9 mouse cellular contexts compared by ENCODE assay signal in genomic region chr13:34153254-34154011, GRCm38 (mm10). TPM values are rescaled to one million over a fixed set of nuclear protein-coding genes. Genes with fewer than 3 reads are reported as not detected.
DNase-seq lines count a peak whose midpoint lies in the region; ATAC-seq and TF ChIP-seq lines count a peak whose summit lies in the region.
"Had no signal": no experiment of that assay in that cellular context is flagged by ENCODE, and none has a peak within 500 bp of the region (broad histone marks: within the 10 kb centered on the region; RNA-seq: fewer than 3 reads in every experiment).

No protein-coding gene starts in this region.

- no peak overlapping the region for H3K9ac ChIP-seq in forebrain, embryonic 11.5 days (ENCODE audit: low read length)
- no peak overlapping the region for H3K9ac ChIP-seq in intestine, embryonic 16.5 days (ENCODE audit: low read depth, low read length)

- no peak for DNase-seq in cerebellum, postnatal 4 days (ENCODE audit: low spot score in 2 of 2)
- DNase-seq in ES-CJ7 (ENCODE audit: low read depth, low spot score) = peak; percentile 47
- no peak for DNase-seq in forebrain, embryonic 11.5 days (ENCODE audit: low spot score)
- DNase-seq in embryo, embryonic 11 days = no peak
- no peak for DNase-seq in urinary bladder, postnatal 14 days (ENCODE audit: low spot score)
- DNase-seq in thymus, adult 2 months = no peak

- peaks cover 22% of the 10 kb centered on the region for H3K4me1 ChIP-seq in forebrain, embryonic 11.5 days (replicated peaks; ENCODE audit: control insufficient read depth, insufficient read depth, low read length)
- peaks cover 13% of the 10 kb centered on the region for H3K4me1 ChIP-seq in intestine, embryonic 16.5 days (ENCODE audit: control insufficient read depth, insufficient read depth, low read length)
- peaks cover 14% of the 10 kb centered on the region for H3K4me1 ChIP-seq in thymus, adult 2 months (replicated peaks; ENCODE audit: control insufficient read depth, insufficient read depth, low read length)

- H3K27ac ChIP-seq in forebrain, embryonic 11.5 days (ENCODE audit: low read depth, low read length) = peak overlapping the region; percentile 41; the same call in 1 of the 2 replicates
- H3K27ac ChIP-seq in intestine, embryonic 16.5 days (ENCODE audit: low read length) = peak overlapping the region; percentile 9
- no peak overlapping the region for H3K27ac ChIP-seq in thymus, adult 2 months (ENCODE audit: control insufficient read depth, insufficient read depth, low read length)
- H3K27ac ChIP-seq: macrophage had no signal

- 87% methylated on average over 4 of the region's 5 CpGs for WGBS in forebrain, embryonic 11.5 days
- 71% methylated on average over 4 of the region's 5 CpGs for WGBS in intestine, embryonic 16.5 days
- WGBS in thymus, adult 2 months = 88% methylated on average over 4 of the region's 5 CpGs

- H3K4me3 ChIP-seq in forebrain, embryonic 11.5 days (ENCODE audit: low read depth, low read length) = no peak overlapping the region
- H3K4me3 ChIP-seq in intestine, embryonic 16.5 days (ENCODE audit: low read length) = no peak overlapping the region
- H3K4me3 ChIP-seq in thymus, adult 2 months (ENCODE audit: control insufficient read depth, insufficient read depth, low read length) = no peak overlapping the region

- no peak for TF ChIP-seq CTCF in thymus, adult 2 months (IDR thresholded peaks at IDR 0.05; ENCODE audit: borderline replicate concordance, control insufficient read depth, extremely low read depth, insufficient read depth, low read length, poor library complexity)

- H3K36me3 ChIP-seq in forebrain, embryonic 11.5 days (ENCODE audit: control insufficient read depth, insufficient read depth, low read length) = no peaks in the 10 kb centered on the region
- H3K36me3 ChIP-seq in intestine, embryonic 16.5 days (ENCODE audit: control insufficient read depth, insufficient read depth, low read length) = no peaks in the 10 kb centered on the region
- H3K36me3 ChIP-seq in thymus, adult 2 months (ENCODE audit: control insufficient read depth, insufficient read depth, low read length) = no peaks in the 10 kb centered on the region

- H3K27me3 ChIP-seq in forebrain, embryonic 11.5 days (ENCODE audit: control insufficient read depth, insufficient read depth, low read length) = no peaks in the 10 kb centered on the region
- no peaks in the 10 kb centered on the region for H3K27me3 ChIP-seq in intestine, embryonic 16.5 days (replicated peaks; ENCODE audit: control insufficient read depth, insufficient read depth, low read length)
- H3K27me3 ChIP-seq in thymus, adult 2 months (ENCODE audit: control insufficient read depth, insufficient read depth, low read length) = no peaks in the 10 kb centered on the region

- peak; percentile 11 for ATAC-seq in cerebellum, adult (ENCODE audit: insufficient number of reproducible peaks, low FRiP score, low TSS enrichment)
- no peak for ATAC-seq in forebrain, embryonic 11.5 days (replicated peaks; ENCODE audit: low FRiP score)
- peak; percentile 17; the same call in 1 of the 2 replicates for ATAC-seq in intestine, embryonic 16.5 days

- H3K4me2 ChIP-seq in forebrain, embryonic 11.5 days (ENCODE audit: low read depth, low read length, severe bottlenecking) = no peak overlapping the region
- H3K4me2 ChIP-seq in intestine, embryonic 16.5 days (ENCODE audit: low read depth, low read length) = no peak overlapping the region

- H3K9me3 ChIP-seq in forebrain, embryonic 11.5 days (ENCODE audit: control insufficient read depth, low read length) = no peaks in the 10 kb centered on the region
- H3K9me3 ChIP-seq in intestine, embryonic 16.5 days (ENCODE audit: control insufficient read depth, low read length) = no peaks in the 10 kb centered on the region

- TF ChIP-seq POLR2A in thymus, adult 2 months (IDR thresholded peaks at IDR 0.05; ENCODE audit: control insufficient read depth, extremely low read depth, insufficient read depth, low read length, poor library complexity) = no peak

RNA-seq across cellular contexts. Expression of gene Psmg4, which starts 9.3 kb away (rescaled TPM):
- 114 and 123 TPM in 2 replicates for polyA plus RNA-seq in forebrain, embryonic 11.5 days (2014; fragmentation: Nextera tagmentation; extraction: Ambion mirVana)
- polyA plus RNA-seq in intestine, embryonic 16.5 days (2015; fragmentation: Nextera tagmentation; extraction: Ambion mirVana) = 66.7 and 67.2 TPM in 2 replicates
- polyA plus RNA-seq in thymus, adult 2 months (2012; rRNA removed) = 257 and 275 TPM in 2 replicates

RNA-seq across cellular contexts. Expression of gene Tubb2b, which starts 23.2 kb away (rescaled TPM):
- 232 and 287 TPM in 2 replicates for polyA plus RNA-seq in forebrain, embryonic 11.5 days (2014; fragmentation: Nextera tagmentation; extraction: Ambion mirVana)
- polyA plus RNA-seq in intestine, embryonic 16.5 days (2015; fragmentation: Nextera tagmentation; extraction: Ambion mirVana) = 30.4 and 36.0 TPM in 2 replicates
- polyA plus RNA-seq in thymus, adult 2 months (2012; rRNA removed) = 217 and 264 TPM in 2 replicates
